Mouse (Mus musculus): ENCODE data around the gene Brd1. TPM values are rescaled to one million over a fixed set of nuclear protein-coding genes. Genes with fewer than 3 reads are reported as not detected.
"Not testable (repeated sequence)": the region's sequence is repeated elsewhere in the genome, so short reads cannot be mapped to it uniquely, and the experiment has no call there.

Gene Brd1
- polyA plus RNA-seq, 1 experiment, result 15.7 TPM

DNA sequence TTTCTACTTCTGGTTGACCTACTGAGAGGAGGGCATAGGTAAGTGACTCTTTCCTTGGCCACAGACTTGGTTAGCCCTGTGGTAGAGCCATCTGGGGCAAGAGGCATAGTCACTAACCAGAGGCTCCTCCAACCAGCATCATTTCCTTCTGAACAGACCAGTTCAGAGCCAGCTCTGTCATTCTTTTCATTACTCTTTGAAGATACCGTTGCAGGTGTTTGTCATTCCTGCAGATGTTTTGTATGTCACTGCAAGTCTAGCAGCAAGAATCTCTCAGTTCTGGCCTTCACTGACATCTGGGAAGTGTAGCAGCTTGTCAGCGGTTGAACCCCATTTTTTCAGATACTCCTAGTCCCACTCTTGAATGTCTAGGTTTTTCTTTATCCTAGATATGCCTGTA, 20.9 kb upstream of the Brd1 start:
- H3K4me1 ChIP-seq (ENCODE audit: control insufficient read depth, insufficient read depth, insufficient read length, low read length), result peaks cover 7% of the 10 kb centered on the region; the same call in 1 of the 2 replicates
- TF ChIP-seq CTCF (IDR thresholded peaks at IDR 0.05; ENCODE audit: extremely low read depth, insufficient read length, insufficient replicate concordance, low read depth, low read length), result no peak
- TF ChIP-seq POLR2A (IDR thresholded peaks at IDR 0.05; ENCODE audit: low read depth, low read length), result no peak
- 68% methylated on average over 2 of the region's 2 CpGs for WGBS
- no peak overlapping the region for H3K27ac ChIP-seq (ENCODE audit: insufficient read depth, low read depth, low read length)
- peaks cover 6% of the 10 kb centered on the region; the same call in 1 of the 2 replicates for H3K36me3 ChIP-seq (ENCODE audit: control insufficient read depth, insufficient read depth, low read length)
- no peak overlapping the region for H3K4me3 ChIP-seq (ENCODE audit: low read depth, low read length)
- H3K27me3 ChIP-seq (ENCODE audit: control insufficient read depth, insufficient read depth, low read length), result no peaks in the 10 kb centered on the region

DNA sequence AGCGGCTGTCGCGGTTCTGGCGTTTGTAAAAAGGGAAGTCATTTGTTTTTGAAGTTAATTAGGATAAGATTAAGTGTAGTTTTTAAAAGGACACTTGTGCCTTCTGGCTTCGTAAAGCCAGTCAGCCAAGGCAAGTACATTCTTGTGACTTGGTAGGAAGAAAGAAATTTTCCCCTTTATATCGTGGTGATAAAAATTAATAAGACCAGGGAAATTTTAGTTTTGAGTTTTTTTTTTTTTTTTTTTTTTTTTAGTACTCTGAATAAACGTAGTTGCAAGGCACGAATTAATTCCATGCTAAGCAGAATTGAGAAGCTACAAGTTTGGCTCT, 18.3 kb upstream of the Brd1 start:
- H3K4me3 ChIP-seq (ENCODE audit: low read depth, low read length), result peak overlapping the region; percentile 94
- peak overlapping the region; percentile 72 for H3K27ac ChIP-seq (ENCODE audit: insufficient read depth, low read depth, low read length)
- WGBS, result under 1% methylated on average over 8 of the region's 8 CpGs
- H3K36me3 ChIP-seq (ENCODE audit: control insufficient read depth, insufficient read depth, low read length), result no peaks in the 10 kb centered on the region
- peaks cover 7% of the 10 kb centered on the region; the same call in 1 of the 2 replicates for H3K4me1 ChIP-seq (ENCODE audit: control insufficient read depth, insufficient read depth, insufficient read length, low read length)
- no peaks in the 10 kb centered on the region for H3K27me3 ChIP-seq (ENCODE audit: control insufficient read depth, insufficient read depth, low read length)
- no peak for TF ChIP-seq CTCF (IDR thresholded peaks at IDR 0.05; ENCODE audit: extremely low read depth, insufficient read length, insufficient replicate concordance, low read depth, low read length)
- TF ChIP-seq POLR2A (IDR thresholded peaks at IDR 0.05; ENCODE audit: low read depth, low read length), result no peak

DNA sequence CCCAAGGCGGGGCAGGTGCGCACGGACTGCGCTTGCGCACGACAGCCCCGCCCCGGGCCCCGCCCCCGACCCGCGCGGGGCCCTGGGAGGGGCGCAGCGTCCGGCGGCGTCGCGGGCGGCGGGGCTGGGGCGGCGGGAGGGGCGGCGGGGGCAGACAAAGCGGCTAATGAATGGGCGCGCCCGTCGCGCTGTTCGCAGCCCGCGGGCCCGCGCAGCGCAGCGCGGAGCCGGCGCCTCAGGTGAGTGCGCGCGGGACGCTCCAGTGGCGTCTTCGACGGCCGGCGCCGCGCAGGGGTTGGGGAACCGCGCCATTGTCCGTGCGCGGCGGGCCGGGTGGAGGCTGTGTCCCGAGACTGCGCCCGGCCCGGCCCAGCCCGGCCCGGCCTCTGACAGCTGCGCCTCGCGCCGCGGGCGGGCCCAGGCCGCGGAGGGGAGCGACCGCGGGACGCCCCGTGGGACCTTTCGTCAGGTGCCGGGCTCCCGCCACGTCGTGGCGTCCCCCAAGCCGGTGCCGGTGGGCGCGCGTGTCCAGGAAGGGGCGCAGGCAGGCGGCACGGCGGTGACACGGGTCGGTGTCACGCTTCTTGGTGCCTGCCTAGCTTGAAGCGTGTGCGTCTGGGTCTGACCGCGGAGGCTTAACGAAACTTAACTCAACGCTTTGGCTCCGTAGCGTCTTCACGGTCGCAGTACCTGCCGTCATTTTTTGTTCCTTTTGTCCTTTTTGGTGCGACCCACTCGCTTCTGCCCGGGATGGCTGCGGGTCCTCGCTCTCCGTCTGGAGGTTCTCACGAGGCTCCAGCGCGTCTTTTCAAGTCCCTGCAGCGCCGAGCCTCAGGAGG, 17.8 kb upstream of the Brd1 start, which contains the start of gene Zbed4:
Gene Zbed4 (plus strand): TSS at position 97 of the 839 bp plus-strand sequence.
- peak within 1 kb of the TSS; percentile 94 for H3K4me3 ChIP-seq (ENCODE audit: low read depth, low read length)
- no peaks in the 10 kb centered on the region for H3K36me3 ChIP-seq (ENCODE audit: control insufficient read depth, insufficient read depth, low read length)
- H3K27me3 ChIP-seq (ENCODE audit: control insufficient read depth, insufficient read depth, low read length), result no peaks in the 10 kb centered on the region
- peaks cover 7% of the 10 kb centered on the region; the same call in 1 of the 2 replicates for H3K4me1 ChIP-seq (ENCODE audit: control insufficient read depth, insufficient read depth, insufficient read length, low read length)
- WGBS, result under 1% methylated on average over 116 of the region's 119 CpGs
- peak; percentile 45; the same call in 1 of the 2 replicates for TF ChIP-seq POLR2A (IDR thresholded peaks at IDR 0.05; ENCODE audit: low read depth, low read length)
- no peak for TF ChIP-seq CTCF (IDR thresholded peaks at IDR 0.05; ENCODE audit: extremely low read depth, insufficient read length, insufficient replicate concordance, low read depth, low read length)
- peak within 1 kb of the TSS; percentile 76 for H3K27ac ChIP-seq (ENCODE audit: insufficient read depth, low read depth, low read length)

DNA sequence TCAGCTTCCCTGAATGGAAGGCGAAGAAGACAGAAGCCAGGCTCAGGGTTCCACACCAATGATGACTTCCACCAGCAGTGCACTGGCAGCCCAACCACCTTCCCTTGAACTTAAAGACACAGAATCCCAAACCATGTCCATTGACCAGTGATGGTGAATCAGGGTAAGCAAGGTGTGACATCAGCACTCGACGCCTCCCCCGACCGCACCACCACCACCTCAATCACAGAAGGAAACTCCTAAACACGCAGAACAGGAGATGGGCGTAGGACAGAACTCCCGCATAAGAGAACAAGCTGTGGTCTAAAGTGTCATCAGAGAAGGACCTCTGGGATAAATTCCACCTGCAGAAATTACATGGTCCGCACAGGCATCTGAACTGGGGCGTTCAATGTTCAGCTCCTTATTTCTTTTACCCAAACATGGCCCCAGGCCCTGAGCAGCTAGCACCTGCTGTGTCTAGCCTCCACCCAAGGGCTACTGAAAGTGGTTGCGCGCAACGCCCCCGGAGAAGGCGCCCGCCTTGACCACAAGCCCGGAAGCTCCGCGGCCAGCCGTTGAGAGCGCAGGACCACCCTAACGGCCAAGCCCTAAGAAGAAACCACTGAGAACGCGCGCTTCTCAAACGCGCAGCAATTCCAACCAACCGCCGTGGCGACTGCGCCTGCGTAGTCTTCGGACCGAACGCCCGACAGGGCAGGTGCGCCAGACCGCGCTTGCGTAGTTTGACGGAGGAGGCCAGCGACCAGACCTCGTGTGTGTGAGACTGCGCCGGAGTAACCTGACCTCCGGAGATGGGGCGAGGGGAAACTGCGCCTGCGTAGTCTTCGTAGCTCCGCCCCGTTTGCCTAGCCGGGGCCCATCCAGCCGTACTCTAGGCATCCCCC, 16.9 kb upstream of the Brd1 start:
- no peaks in the 10 kb centered on the region for H3K27me3 ChIP-seq (ENCODE audit: control insufficient read depth, insufficient read depth, low read length)
- 4% methylated on average over 54 of the region's 54 CpGs for WGBS
- peak overlapping the region; percentile 76 for H3K27ac ChIP-seq (ENCODE audit: insufficient read depth, low read depth, low read length)
- no peaks in the 10 kb centered on the region for H3K36me3 ChIP-seq (ENCODE audit: control insufficient read depth, insufficient read depth, low read length)
- TF ChIP-seq POLR2A (IDR thresholded peaks at IDR 0.05; ENCODE audit: low read depth, low read length) (peak; percentile 62), CTCF (IDR thresholded peaks at IDR 0.05; ENCODE audit: extremely low read depth, insufficient read length, insufficient replicate concordance, low read depth, low read length) (no peak)
- H3K4me3 ChIP-seq (ENCODE audit: low read depth, low read length), result peak overlapping the region; percentile 72
- H3K4me1 ChIP-seq (ENCODE audit: control insufficient read depth, insufficient read depth, insufficient read length, low read length), result peaks cover 11% of the 10 kb centered on the region; the same call in 1 of the 2 replicates

DNA sequence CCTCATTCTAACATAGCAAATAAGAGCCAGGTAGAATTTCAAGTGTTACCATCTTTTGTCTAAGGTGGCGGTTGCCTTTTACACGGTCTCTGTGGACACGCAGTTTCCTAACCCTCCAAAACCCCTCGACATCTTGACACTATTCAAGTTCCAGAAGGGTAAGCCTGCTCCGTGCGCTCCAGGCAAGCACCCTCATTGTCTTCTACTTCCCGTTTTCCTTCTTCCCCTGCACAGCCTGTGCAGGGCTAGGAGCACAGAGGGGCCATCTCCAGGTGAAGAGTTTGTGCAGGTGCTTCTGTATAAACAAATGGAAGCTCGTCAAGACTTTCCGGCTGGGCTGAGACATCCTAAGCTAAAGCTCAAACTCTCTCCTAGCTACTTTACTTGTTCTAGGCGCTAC, 16.0 kb upstream of the Brd1 start:
- Histone ChIP-seq H3K4me3 (ENCODE audit: low read depth, low read length) (no peak overlapping the region), H3K36me3 (ENCODE audit: control insufficient read depth, insufficient read depth, low read length) (no peaks in the 10 kb centered on the region), H3K27ac (ENCODE audit: insufficient read depth, low read depth, low read length) (no peak overlapping the region), H3K4me1 (ENCODE audit: control insufficient read depth, insufficient read depth, insufficient read length, low read length) (peaks cover 16% of the 10 kb centered on the region; the same call in 1 of the 2 replicates), H3K27me3 (ENCODE audit: control insufficient read depth, insufficient read depth, low read length) (no peaks in the 10 kb centered on the region)
- TF ChIP-seq POLR2A (IDR thresholded peaks at IDR 0.05; ENCODE audit: low read depth, low read length) (no peak), CTCF (IDR thresholded peaks at IDR 0.05; ENCODE audit: extremely low read depth, insufficient read length, insufficient replicate concordance, low read depth, low read length) (no peak)
- WGBS, result 88% methylated on average over 10 of the region's 10 CpGs

DNA sequence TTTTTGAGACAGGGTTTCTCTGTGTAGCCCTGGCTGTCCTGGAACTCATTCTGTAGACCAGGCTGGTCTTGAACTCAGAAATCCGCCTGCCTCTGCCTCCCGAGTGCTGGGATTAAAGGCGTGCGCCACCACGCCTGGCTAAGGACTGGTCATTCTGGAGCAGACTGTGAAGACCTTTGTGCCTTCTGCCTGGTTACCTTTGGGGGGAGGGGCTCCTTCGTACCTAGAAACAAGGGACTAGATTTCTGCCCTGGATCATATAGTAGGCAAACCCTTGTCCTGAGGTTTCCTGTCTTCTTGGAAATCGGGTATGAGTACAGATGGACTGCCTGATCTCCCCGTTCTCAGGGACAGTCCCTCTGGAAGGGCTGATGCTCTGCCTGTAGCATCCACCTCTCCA, 15.6 kb upstream of the Brd1 start:
- not testable (repeated sequence) for H3K4me3 ChIP-seq (ENCODE audit: low read depth, low read length); H3K36me3 ChIP-seq (ENCODE audit: control insufficient read depth, insufficient read depth, low read length); H3K27me3 ChIP-seq (ENCODE audit: control insufficient read depth, insufficient read depth, low read length); H3K27ac ChIP-seq (ENCODE audit: insufficient read depth, low read depth, low read length)
- WGBS, result 86% methylated on average over 8 of the region's 8 CpGs
- peaks cover 19% of the 10 kb centered on the region; the same call in 1 of the 2 replicates for H3K4me1 ChIP-seq (ENCODE audit: control insufficient read depth, insufficient read depth, insufficient read length, low read length)

DNA sequence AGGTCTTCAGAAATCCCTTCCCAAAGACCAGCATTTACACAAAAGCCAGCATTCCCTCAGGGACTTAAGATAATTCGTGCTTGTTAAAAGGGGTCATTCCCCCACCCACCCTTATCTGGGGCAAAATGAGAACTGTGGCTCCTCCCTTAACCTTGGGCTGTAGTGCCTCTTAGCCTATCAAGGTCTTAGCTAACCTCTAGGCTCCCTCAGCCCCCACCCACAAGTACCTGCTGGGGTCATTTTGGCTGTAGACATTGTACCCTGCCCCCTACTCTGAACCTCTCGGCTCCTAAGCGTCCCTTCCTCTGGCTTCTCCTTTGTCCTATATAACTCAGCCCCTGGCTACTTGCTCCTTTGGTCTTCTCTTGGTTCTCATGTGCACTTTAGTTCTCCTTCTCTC, 11.9 kb upstream of the Brd1 start:
- no peak for TF ChIP-seq CTCF (IDR thresholded peaks at IDR 0.05; ENCODE audit: extremely low read depth, insufficient read length, insufficient replicate concordance, low read depth, low read length)
- no peak for TF ChIP-seq POLR2A (IDR thresholded peaks at IDR 0.05; ENCODE audit: low read depth, low read length)
- peak overlapping the region; percentile 95 for H3K27ac ChIP-seq (ENCODE audit: insufficient read depth, low read depth, low read length)
- H3K27me3 ChIP-seq (ENCODE audit: control insufficient read depth, insufficient read depth, low read length), result no peaks in the 10 kb centered on the region
- peaks cover 17% of the 10 kb centered on the region; the same call in 1 of the 2 replicates for H3K4me1 ChIP-seq (ENCODE audit: control insufficient read depth, insufficient read depth, insufficient read length, low read length)
- WGBS, result 31% methylated on average over 3 of the region's 3 CpGs
- no peak overlapping the region for H3K4me3 ChIP-seq (ENCODE audit: low read depth, low read length)
- no peaks in the 10 kb centered on the region for H3K36me3 ChIP-seq (ENCODE audit: control insufficient read depth, insufficient read depth, low read length)
